8 mouse cellular contexts compared by ENCODE assay signal in genomic region chr19:15035554-15035953, GRCm38 (mm10).
DNase-seq lines count a peak whose midpoint lies in the region; ATAC-seq and TF ChIP-seq lines count a peak whose summit lies in the region.

No protein-coding gene starts in this region.

- no peak overlapping the region for H3K4me2 ChIP-seq in lung, postnatal 0 days (replicated peaks; ENCODE audit: low read depth, low read length)

- no peak for TF ChIP-seq EP300 in lung, postnatal 0 days (IDR thresholded peaks at IDR 0.05)

- in situ Hi-C loops in Patski (cut with MboI; ENCODE audit: low pct_unique_long_range_greater_than_20kb), result loop anchor here (10.0 kb wide), 1 partner anchor 1051 kb away; no protein-coding TSS in a partner anchor

- peak; percentile 58 to 59 for DNase-seq in B cell, adult 2 months
- no peak for DNase-seq in Patski (ENCODE audit: low read depth, low spot score)
- peak; percentile 63 to 69 for DNase-seq in cerebellum, postnatal 36 days
- peak; percentile 8 to 38 for DNase-seq in gastrocnemius, postnatal 36 days
- peak; percentile 85 to 87 for DNase-seq in kidney, postnatal 4 days
- DNase-seq in lung, postnatal 0 days (ENCODE audit: low spot score), result peak; percentile 82
- peak; percentile 73 to 74 for DNase-seq in right cerebral cortex, adult 2 months (ENCODE audit: low spot score in 2 of 2)
- DNase-seq in yolk sac, embryonic 10.5 days (ENCODE audit: low spot score), result peak; percentile 12

- H3K36me3 ChIP-seq in lung, postnatal 0 days (ENCODE audit: insufficient read depth, low read length), result no peaks in the 10 kb centered on the region

- POLR2A ChIA-PET in Patski (lab: Charles Lee), result no interaction called here

- H3K9ac ChIP-seq in lung, postnatal 0 days (replicated peaks; ENCODE audit: low read depth), result no peak overlapping the region

- peak; percentile 97 for TF ChIP-seq CTCF in Patski (IDR thresholded peaks at IDR 0.05)
- TF ChIP-seq CTCF in lung, postnatal 0 days (IDR thresholded peaks at IDR 0.05), result peak; percentile 92

- H3K27me3 ChIP-seq in Patski, result peaks cover 74% of the 10 kb centered on the region
- H3K27me3 ChIP-seq in lung, postnatal 0 days (replicated peaks; ENCODE audit: insufficient read depth, low read length), result no peaks in the 10 kb centered on the region

- no peaks in the 10 kb centered on the region for H3K9me3 ChIP-seq in lung, postnatal 0 days (ENCODE audit: low read length)

- no peak for ATAC-seq in Patski
- peak; percentile 35; the same call in 1 of the 2 replicates for ATAC-seq in lung, postnatal 0 days

- CTCF ChIA-PET in Patski (lab: Charles Lee), result interaction anchor here (0.6 to 0.9 kb wide), 3 partner anchors 8 to 1052 kb away, joined by 3 to 4 read pairs (median 3); no protein-coding TSS in a partner anchor

- H3K4me3 ChIP-seq in lung, postnatal 0 days (ENCODE audit: low read depth, low read length), result no peak overlapping the region

- 10% methylated on average over 3 of the region's 3 CpGs for WGBS in lung, postnatal 0 days

- no peak overlapping the region for H3K27ac ChIP-seq in lung, postnatal 0 days (ENCODE audit: low read length)

- no peaks in the 10 kb centered on the region for H3K4me1 ChIP-seq in lung, postnatal 0 days (ENCODE audit: insufficient read depth, low read depth, low read length)

- intact Hi-C loops in gastrocnemius, postnatal 36 days (cut with DNase I), result no loop called here
